Mouse (Mus musculus) urinary bladder, postnatal 14 days (tissue): ENCODE data around the gene Hist1h3d.
"Not testable (repeated sequence)": the region's sequence is repeated elsewhere in the genome, so short reads cannot be mapped to it uniquely, and the experiment has no call there.

Experiments used
- DNase-seq: peaks from one replicate; pipeline ENCODE4 v3.0.0; 2021; ENCODE audit warnings: low spot score

The Hist1h3d gene

GRCm38 (mm10) chr13:23564482-23564881 is 11.1 kb upstream of the Hist1h3d start:
- no peak for DNase-seq

DNA sequence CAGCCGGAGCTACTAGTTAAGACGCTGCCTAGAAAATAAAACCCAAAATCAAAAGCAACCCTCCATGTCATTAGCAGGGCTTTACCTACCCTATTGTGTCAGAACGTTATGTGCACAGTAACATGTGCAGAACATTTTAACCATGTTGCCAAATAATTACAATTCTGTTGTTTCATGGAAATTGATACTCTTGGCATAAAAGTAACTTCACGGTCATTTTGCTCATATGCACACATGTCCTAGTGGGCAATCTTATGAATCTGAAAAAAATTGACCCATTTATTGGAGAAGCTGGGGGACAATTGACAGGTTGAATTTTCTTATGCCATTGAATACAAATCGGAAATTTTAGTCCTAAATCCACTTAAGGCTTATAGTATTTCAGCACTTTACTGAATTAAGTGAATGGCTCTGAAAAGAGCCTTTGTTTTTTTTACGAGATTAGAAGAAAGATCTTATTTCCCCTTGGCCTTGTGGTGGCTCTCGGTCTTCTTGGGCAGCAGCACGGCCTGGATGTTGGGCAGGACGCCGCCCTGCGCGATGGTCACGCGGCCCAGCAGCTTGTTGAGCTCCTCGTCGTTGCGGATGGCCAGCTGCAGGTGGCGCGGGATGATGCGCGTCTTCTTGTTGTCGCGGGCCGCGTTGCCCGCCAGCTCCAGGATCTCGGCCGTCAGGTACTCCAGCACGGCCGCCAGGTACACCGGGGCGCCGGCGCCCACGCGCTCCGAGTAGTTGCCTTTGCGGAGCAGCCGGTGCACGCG is 5.1 kb upstream of the Hist1h3d start:
- DNase-seq: not testable (repeated sequence)

GRCm38 (mm10) chr13:23571022-23571503 is 4.5 kb upstream of the Hist1h3d start, which contains the start of the genes Hist1h2ae and Hist1h2bg:
TSS of gene Hist1h2ae (minus strand) at chr13:23571220.
TSS of gene Hist1h2bg (plus strand) at chr13:23571396.
- peak; percentile 59 for DNase-seq

DNA sequence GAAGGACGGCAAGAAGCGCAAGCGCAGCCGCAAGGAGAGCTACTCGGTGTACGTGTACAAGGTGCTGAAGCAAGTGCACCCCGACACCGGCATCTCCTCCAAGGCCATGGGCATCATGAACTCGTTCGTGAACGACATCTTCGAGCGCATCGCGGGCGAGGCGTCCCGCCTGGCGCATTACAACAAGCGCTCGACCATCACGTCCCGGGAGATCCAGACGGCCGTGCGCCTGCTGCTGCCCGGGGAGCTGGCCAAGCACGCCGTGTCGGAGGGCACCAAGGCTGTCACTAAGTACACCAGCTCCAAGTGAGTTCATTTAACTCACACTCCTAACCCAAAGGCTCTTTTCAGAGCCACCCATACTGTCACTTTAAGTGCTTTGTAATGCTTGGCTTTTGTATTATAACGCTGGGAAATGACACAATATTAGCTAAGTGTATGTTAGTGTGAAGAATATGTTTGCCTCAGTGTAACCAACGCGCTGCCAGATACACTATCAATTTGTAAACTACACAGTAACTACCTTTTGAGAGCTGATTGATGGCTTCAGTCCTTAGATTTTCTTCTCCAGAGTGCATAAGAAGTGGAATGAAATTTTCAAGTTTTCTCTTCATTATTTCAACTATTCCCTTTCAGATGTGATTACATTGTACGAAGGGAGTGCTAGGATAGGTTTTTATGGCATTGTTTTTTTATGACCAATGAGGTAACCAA is 3.9 kb upstream of the Hist1h3d start:
- DNase-seq: not testable (repeated sequence)

DNA sequence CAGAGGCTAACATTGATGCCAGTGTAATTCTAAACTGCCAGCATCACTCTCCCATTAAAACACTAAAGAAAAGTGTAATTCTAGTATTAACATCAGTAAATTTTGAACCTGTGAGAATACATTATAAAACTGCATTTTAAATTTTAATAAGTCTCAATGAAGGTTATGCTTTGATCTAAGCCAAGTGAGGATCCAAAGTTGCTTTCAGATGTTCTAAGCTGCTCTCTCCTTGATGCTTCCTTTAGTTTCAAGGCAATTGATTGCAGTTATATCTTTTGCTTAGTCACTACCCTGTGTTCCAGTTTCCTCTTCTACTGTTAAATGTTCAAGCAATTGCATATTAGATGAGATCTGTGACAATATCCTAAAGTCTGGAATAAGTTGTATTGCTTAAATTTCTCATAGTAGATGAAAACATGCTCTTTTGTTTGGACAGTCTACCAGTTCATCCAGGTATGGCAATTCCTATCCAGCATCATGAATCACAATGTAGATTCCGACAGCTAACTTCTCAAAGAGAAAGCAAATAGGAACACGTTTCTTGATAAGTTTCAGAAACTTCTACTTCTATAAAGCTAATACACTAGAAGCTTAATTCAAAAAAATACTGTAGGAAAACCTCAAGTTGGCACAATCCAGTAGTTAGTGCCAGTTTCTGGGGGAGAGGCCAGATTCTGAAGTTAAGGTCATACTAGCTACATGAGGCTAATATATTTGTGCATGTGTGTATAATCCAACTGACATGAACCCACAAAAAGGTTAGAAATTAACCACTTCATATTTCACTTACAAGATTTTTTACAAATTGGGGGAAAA is 3.1 kb upstream of the Hist1h3d start:
- DNase-seq: no peak

DNA sequence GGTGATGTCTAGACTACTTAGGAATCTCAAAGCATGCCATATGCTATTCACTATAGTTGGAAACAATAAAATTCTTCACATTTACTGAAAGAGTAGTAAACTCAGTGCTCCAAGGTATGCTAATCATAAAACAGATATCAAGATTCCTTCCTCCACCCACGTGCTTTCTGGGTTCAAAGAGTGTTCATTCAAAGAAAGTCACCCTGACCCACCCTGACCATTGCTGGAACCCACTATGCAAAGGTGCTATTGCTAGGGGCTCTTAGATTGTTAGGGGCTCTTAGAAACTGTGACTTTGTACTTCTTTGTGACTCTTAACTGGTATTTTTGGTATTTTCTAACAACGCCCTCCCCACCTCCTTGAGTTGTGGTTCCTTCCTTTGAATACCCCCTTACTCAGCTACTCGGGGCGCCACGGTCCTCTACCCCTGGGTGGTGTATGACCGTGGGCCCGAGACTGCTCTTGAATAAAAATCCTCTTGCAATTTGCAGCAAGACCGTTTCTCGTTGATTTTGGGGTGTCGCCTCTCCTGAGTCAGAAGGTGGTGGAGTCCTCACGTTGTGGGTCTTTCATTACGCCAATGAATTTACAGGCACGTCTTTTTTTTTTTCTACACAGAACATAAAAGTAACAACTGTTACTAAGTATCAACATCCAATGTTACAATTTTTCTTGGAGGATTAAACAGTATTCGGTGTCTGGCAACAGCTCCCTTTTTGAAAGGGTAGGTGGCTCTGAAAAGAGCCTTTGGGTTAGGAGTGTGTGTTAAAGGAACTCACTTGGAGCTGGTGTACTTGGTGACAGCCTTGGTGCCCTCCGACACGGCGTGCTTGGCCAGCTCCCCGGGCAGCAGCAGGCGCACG is 2.3 kb upstream of the Hist1h3d start:
- DNase-seq: not testable (repeated sequence)

DNA sequence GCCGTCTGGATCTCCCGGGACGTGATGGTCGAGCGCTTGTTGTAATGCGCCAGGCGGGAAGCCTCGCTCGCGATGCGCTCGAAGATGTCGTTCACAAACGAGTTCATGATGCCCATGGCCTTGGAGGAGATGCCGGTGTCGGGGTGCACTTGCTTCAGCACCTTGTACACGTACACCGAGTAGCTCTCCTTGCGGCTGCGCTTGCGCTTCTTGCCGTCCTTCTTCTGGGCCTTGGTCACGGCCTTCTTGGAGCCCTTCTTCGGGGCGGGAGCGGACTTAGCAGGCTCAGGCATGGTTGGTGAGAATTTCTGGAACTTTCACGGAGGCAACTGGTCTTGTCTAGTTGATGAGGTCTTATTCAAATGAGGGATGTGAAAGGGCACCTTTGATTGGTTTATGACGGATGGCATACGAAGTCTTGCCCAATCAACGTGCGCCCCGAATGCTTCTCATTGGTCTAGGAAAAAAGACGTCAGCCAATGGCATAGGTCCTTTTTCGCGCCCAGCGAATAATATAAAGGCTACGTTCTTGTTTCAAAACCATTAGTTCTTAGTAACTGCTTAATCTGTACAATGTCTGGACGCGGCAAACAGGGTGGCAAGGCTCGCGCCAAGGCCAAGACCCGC is 1.6 kb upstream of the Hist1h3d start, which contains the start of the genes Hist1h2bf and Hist1h2ad:
TSS of gene Hist1h2bf (minus strand) at position 299 of the 627 bp plus-strand sequence.
TSS of gene Hist1h2ad (plus strand) at position 484 of the 627 bp plus-strand sequence.
- DNase-seq: peak; percentile 91

- DNase-seq: not testable (repeated sequence)
Measured at GRCm38 (mm10) chr13:23574546-23575170, 905 bp upstream of the Hist1h3d start.

- not testable (repeated sequence) for DNase-seq
Measured at GRCm38 (mm10) chr13:23575864-23576313, 326 bp downstream of the Hist1h3d start.

DNA sequence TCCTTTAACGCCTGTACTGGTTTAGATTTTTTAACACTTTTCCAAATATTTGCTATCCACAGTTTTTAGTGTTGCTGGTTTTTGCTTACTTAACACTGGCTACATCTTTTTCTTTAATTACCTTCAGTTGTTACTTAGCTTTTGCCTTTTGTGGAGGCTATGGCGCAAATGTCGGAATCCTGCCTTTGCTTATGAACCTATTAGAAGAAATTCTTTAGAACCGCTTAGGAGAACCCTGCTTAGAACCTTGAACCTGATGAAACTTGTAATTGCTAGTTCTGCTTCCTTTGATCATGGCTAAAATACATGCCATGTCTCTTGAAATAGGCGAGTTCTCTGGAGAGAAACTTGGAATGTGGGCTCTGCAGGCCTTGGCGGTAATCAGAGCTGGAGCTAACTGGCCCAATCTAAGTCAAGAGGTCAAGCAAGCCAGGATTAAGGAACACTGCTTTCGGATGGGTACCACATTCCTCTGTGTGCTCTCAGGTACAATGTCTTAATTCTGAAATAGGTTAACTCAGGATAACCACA is 853 bp downstream of the Hist1h3d start:
- DNase-seq: no peak

DNA sequence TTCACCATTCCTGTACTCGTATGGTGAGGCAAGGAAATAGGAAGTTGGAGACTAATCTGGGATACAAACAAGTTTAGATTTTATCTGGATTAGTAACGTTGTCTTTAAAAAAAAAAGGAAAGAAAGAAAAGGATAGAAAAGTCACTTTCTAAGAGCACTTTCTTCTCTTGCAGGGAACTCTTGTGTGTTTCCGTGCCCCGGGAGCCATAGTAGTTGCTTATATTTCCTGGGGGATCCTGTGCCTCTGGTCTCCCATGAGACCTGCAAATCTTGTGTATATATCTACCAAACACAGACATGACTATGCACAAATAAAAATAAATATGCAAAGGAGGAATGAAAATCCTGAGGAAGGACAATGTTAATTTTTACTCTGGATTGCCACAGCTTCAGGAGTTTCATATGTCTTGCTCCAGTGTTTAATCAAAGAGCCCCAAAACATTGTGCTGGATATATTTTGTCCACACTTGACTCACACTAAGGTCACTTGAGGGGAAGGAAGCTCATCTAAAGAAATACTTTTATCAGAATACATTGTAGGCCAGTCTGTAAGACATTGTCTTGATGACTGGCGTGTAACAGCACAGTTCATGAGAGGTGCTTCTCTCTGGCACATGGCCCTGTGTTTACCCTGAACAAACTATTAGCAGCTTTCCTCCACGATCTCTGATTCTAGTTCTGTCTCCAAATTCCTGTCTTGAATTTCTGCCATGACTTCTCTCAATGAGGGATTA is 1.5 kb downstream of the Hist1h3d start:
- DNase-seq: no peak

- no peak for DNase-seq
Measured at GRCm38 (mm10) chr13:23577835-23578234, 2.3 kb downstream of the Hist1h3d start.

- DNase-seq: peak; percentile 95
Measured at GRCm38 (mm10) chr13:23581408-23582218, 6.0 kb downstream of the Hist1h3d start, which contains the start of gene Hist1h4d. TSS of gene Hist1h4d (plus strand) at chr13:23581598.

DNA sequence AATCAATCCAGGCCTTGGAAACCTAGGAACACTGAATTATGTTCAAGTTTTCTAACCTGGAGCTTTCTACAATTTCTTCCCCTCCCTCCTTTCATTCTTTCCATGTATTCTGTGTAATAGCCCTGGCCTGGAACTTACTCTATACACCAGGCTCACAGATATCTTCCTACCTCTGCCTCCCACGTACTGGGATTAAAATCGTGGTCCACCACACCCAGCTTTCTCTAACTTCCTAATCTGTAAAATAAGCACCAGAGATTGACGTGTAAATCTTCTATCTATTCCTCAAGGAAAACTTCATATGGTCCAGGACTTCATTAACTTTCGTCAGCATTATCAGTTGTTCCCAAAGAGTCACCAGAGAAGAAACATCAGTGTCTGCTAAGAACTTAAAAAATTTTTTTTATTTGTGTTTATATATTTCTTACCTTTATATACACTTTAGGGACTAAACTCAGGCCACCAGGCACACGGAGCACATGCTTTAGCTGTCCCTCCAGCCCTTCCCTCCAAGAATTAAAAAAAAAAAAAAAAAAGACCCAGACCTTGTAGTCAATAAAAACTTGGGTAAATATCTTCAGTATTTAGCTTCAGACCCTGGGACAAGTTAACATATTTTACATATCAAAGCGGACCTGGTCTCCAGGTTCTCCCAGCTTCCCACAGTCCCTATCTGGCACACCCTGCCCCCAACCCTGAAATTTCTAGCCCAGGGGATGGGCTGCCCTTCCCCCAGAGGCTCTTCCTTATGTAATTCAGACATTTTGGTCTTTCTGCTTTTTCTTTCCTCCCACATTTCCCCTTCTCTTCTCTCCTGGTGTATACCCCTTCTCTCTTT is 6.9 kb downstream of the Hist1h3d start:
- DNase-seq: no peak

- DNase-seq: no peak
Measured at GRCm38 (mm10) chr13:23583387-23584068, 8.0 kb downstream of the Hist1h3d start.

- no peak for DNase-seq
Measured at GRCm38 (mm10) chr13:23584331-23584730, 8.8 kb downstream of the Hist1h3d start.
